Mouse (Mus musculus) myocyte (in vitro differentiated cells): ENCODE results near the gene Atg2a.

Experiments used
- CEBPB ChIP-seq: IDR thresholded peaks from 2 replicates; pipeline ENCODE4 v1.6.1; 2011; ENCODE audit warnings: mild to moderate bottlenecking, moderate library complexity; ENCODE audit not compliant: poor library complexity, insufficient read depth, severe bottlenecking
- E2F4 ChIP-seq: IDR thresholded peaks from one replicate; pipeline ENCODE4 v1.6.1; 2011; ENCODE audit warnings: mild to moderate bottlenecking, control low read depth, moderate library complexity; ENCODE audit not compliant: insufficient read depth
- MAX ChIP-seq: IDR thresholded peaks from one replicate; pipeline ENCODE4 v1.6.1; 2011; ENCODE audit warnings: low read depth, mild to moderate bottlenecking, control low read depth
- MYOD1 ChIP-seq, 3 experiments: IDR thresholded peaks; one replicate each; pipeline ENCODE4 v1.6.1; 2011; ENCODE audit warnings: control low read depth in 2 of 3, low read depth in 2 of 3, mild to moderate bottlenecking in 2 of 3, moderate library complexity in 1 of 3; ENCODE audit not compliant: insufficient read length in 2 of 3, control insufficient read depth in 1 of 3
- MYOG ChIP-seq, 3 experiments: IDR thresholded peaks; one replicate each; pipeline ENCODE4 v1.6.1; 2011; ENCODE audit warnings: control low read depth in 2 of 3, low read depth in 2 of 3, mild to moderate bottlenecking in 2 of 3; ENCODE audit not compliant: insufficient read length in 2 of 3, control insufficient read depth in 1 of 3, insufficient read depth in 1 of 3
- POLR2A ChIP-seq: IDR thresholded peaks from one replicate; pipeline ENCODE4 v1.6.1; 2011; ENCODE audit warnings: low read depth, mild to moderate bottlenecking, control low read depth, moderate library complexity; ENCODE audit not compliant: insufficient read length
- POLR2AphosphoS2 ChIP-seq: IDR thresholded peaks from one replicate; pipeline ENCODE4 v1.6.1; 2011; ENCODE audit warnings: low read depth, control low read depth; ENCODE audit not compliant: insufficient read length
- TCF12 ChIP-seq: IDR thresholded peaks from one replicate; pipeline ENCODE4 v1.6.1; 2011; ENCODE audit warnings: mild to moderate bottlenecking, control low read depth; ENCODE audit not compliant: poor library complexity, insufficient read depth, severe bottlenecking
- TCF3 ChIP-seq: IDR thresholded peaks from one replicate; pipeline ENCODE4 v1.6.1; 2011; ENCODE audit warnings: low read depth, control low read depth; ENCODE audit not compliant: insufficient read length
- USF1 ChIP-seq: IDR thresholded peaks from one replicate; pipeline ENCODE4 v1.6.1; 2011; ENCODE audit warnings: low read depth, mild to moderate bottlenecking, control low read depth, moderate library complexity

DNA sequence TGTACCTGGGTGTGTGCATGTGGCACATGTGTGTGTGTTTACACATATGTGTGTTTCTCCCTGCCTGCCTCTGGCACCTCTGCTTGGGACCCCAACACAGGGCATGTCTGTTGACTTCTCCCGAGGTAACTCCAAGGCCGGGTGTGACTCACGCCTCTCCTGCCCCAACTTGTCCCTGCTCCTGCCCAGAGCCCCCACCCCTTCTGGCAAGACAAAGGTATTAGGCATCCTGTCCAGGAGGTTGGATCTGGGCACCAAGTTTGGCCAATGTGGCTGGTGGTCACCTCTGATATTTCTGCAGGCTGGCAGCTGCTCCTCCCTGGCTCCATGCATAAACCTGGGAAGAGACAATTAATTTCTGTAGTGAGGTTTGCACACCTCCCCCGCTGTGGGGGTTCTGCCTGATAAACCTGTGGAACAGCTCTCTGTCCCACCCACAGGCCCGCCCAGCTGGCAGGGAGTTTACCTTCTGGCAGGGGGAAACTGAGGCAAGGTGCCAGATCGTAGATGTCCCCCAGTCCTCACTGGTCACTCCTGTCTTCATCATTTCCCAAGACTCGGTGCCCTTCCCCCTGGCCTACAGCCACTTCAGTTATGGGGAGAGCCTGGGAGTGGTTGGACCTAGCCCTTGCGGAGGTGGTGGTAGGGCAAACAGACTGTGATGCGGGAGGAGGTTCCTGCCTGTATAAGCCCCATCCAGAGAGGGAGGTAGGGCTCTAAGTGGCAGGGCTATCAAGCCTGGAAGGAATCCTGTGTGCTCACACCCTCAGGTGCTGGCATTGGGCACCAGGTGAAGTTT, 66.5 kb downstream of the Atg2a start:
- TF ChIP-seq POLR2A (no peak), CEBPB (no peak), MAX (no peak), E2F4 (no peak), MYOD1 (IDR thresholded peaks at IDR 0.05; ENCODE audit: control insufficient read depth in 1 of 3, insufficient read length in 2 of 3, low read depth in 2 of 3) (no peak), USF1 (no peak), TCF12 (no peak), POLR2AphosphoS2 (no peak), MYOG (IDR thresholded peaks at IDR 0.05; ENCODE audit: control insufficient read depth in 1 of 3, insufficient read depth in 1 of 3, insufficient read length in 2 of 3, low read depth in 2 of 3) (no peak), TCF3 (no peak)
